Mouse (Mus musculus) hindbrain, embryonic 11.5 days (tissue): ENCODE data around the gene Casq2. TPM values are rescaled to one million over a fixed set of nuclear protein-coding genes. Genes with fewer than 3 reads are reported as not detected.

Source experiments
- ATAC-seq: fragments of 200-750 bp; cut with Nextera tagmentation; 2 replicates; pipeline ENCODE4 v1.8.0; 2017; ENCODE audit warnings: mild to moderate bottlenecking, moderate TSS enrichment, moderate library complexity; ENCODE audit not compliant: low FRiP score
- DNase-seq: peaks from one replicate; pipeline ENCODE4 v3.0.0-alpha.2; 2015; ENCODE audit warnings: low spot score
- H3K27ac ChIP-seq: fragments of 300-500 bp; sonication (generic); 2 replicates; pipeline ENCODE4 v1.5.1; 2014; ENCODE audit warnings: mild to moderate bottlenecking, low read depth, low read length
- H3K27me3 ChIP-seq: fragments of 300-500 bp; sonication (generic); 2 replicates; pipeline ENCODE4 v1.6.1; 2014; ENCODE audit warnings: mild to moderate bottlenecking, low read length, moderate library complexity, mixed read lengths; ENCODE audit not compliant: control insufficient read depth, insufficient read depth
- H3K36me3 ChIP-seq: fragments of 300-500 bp; sonication (generic); 2 replicates; pipeline ENCODE4 v1.6.1; 2014; ENCODE audit warnings: mild to moderate bottlenecking, low read length, moderate library complexity, mixed read lengths; ENCODE audit not compliant: control insufficient read depth, insufficient read depth
- H3K4me1 ChIP-seq: fragments of 300-500 bp; sonication (generic); replicated peaks from 2 replicates; pipeline ENCODE4 v1.6.1; 2014; ENCODE audit warnings: low read length, mixed read lengths; ENCODE audit not compliant: control insufficient read depth, insufficient read depth
- H3K4me2 ChIP-seq: fragments of 300-500 bp; sonication (generic); replicated peaks from 2 replicates; pipeline ENCODE4 v1.6.1; 2014; ENCODE audit warnings: mild to moderate bottlenecking, low read depth, low read length
- H3K4me3 ChIP-seq: fragments of 300-500 bp; sonication (generic); 2 replicates; pipeline ENCODE4 v1.5.1; 2014; ENCODE audit warnings: low read depth, low read length
- H3K9ac ChIP-seq: fragments of 300-500 bp; sonication (generic); 2 replicates; pipeline ENCODE4 v1.6.1; 2014; ENCODE audit warnings: low read depth, low read length
- H3K9me3 ChIP-seq: fragments of 300-500 bp; sonication (generic); 2 replicates; pipeline ENCODE4 v1.6.1; 2016; ENCODE audit warnings: low read length; ENCODE audit not compliant: control insufficient read depth
- WGBS: fragments of 180-500 bp; shearing (Covaris S2); extraction: QIAGEN DNeasy Blood & Tissue Kit; methylation state at CpG from one replicate; pipeline ENCODE4 v1.1.7; 2014; 5-methylcytosine and 5-hydroxymethylcytosine counted together
- polyA plus RNA-seq: library from polyadenylated mRNA; unstranded; fragments of >200 nt; fragmentation: Nextera tagmentation; extraction: Ambion mirVana; gene quantifications from 2 replicates; pipeline ENCODE4 v1.2.1, GENCODE M21; 2014

Gene Casq2
- polyA plus RNA-seq, 1 experiment from 2014 or later, result 0.76 TPM

GRCm38 (mm10) chr3:102181191-102181590 lies 95.0 kb downstream of the Casq2 start:
- Histone ChIP-seq H3K27ac (no peak overlapping the region), H3K27me3 (no peaks in the 10 kb centered on the region), H3K4me1 (no peaks in the 10 kb centered on the region), H3K4me2 (no peak overlapping the region), H3K9ac (no peak overlapping the region), H3K9me3 (no peaks in the 10 kb centered on the region), H3K36me3 (no peaks in the 10 kb centered on the region), H3K4me3 (no peak overlapping the region)
- ATAC-seq (no peak), DNase-seq (no peak)
- WGBS, result 74% methylated on average over 4 of the region's 4 CpGs

- no peaks in the 10 kb centered on the region for H3K9me3 ChIP-seq
- no peak for ATAC-seq
- no peak overlapping the region for H3K9ac ChIP-seq
- 92% methylated on average over 2 of the region's 2 CpGs for WGBS
- no peaks in the 10 kb centered on the region for H3K4me1 ChIP-seq
- H3K27ac ChIP-seq, result no peak overlapping the region
- H3K27me3 ChIP-seq, result no peaks in the 10 kb centered on the region
- H3K36me3 ChIP-seq, result no peaks in the 10 kb centered on the region
- DNase-seq, result no peak
- H3K4me3 ChIP-seq, result no peak overlapping the region
- no peak overlapping the region for H3K4me2 ChIP-seq
Observed at GRCm38 (mm10) chr3:102182601-102183000, 96.4 kb downstream of the Casq2 start.

- no peak overlapping the region for H3K4me2 ChIP-seq
- H3K36me3 ChIP-seq, result no peaks in the 10 kb centered on the region
- no peaks in the 10 kb centered on the region for H3K27me3 ChIP-seq
- H3K4me1 ChIP-seq, result peaks cover 3% of the 10 kb centered on the region
- H3K9me3 ChIP-seq, result no peaks in the 10 kb centered on the region
- no peak overlapping the region for H3K4me3 ChIP-seq
- 69% methylated on average over 5 of the region's 5 CpGs for WGBS
- no peak overlapping the region for H3K27ac ChIP-seq
- ATAC-seq (no peak), DNase-seq (no peak)
- no peak overlapping the region for H3K9ac ChIP-seq
Observed at GRCm38 (mm10) chr3:102184721-102185120, 98.5 kb downstream of the Casq2 start.

GRCm38 (mm10) chr3:102187401-102187800 lies 101.2 kb downstream of the Casq2 start:
- 85% methylated on average over 4 of the region's 4 CpGs for WGBS
- Histone ChIP-seq H3K4me1 (peaks cover 6% of the 10 kb centered on the region), H3K27me3 (peaks cover 7% of the 10 kb centered on the region)

GRCm38 (mm10) chr3:102188972-102189371 lies 102.8 kb downstream of the Casq2 start:
- ATAC-seq, result peak; percentile 57; the same call in 1 of the 2 replicates
- Histone ChIP-seq H3K9me3 (no peaks in the 10 kb centered on the region), H3K36me3 (no peaks in the 10 kb centered on the region), H3K27me3 (peaks cover 7% of the 10 kb centered on the region), H3K4me2 (no peak overlapping the region), H3K4me3 (no peak overlapping the region), H3K27ac (no peak overlapping the region), H3K9ac (no peak overlapping the region), H3K4me1 (peaks cover 13% of the 10 kb centered on the region)
- whole genome bisulfite sequencing, result 9% methylated on average over 6 of the region's 6 CpGs
- peak; percentile 47 for DNase-seq

More at GRCm38 (mm10) chr3:102187401-102187800, 101.2 kb downstream of the Casq2 start:
- H3K36me3 ChIP-seq, result no peaks in the 10 kb centered on the region
- H3K27ac ChIP-seq, result no peak overlapping the region
- ATAC-seq (no peak), DNase-seq (no peak)
- H3K4me2 ChIP-seq, result no peak overlapping the region
- no peaks in the 10 kb centered on the region for H3K9me3 ChIP-seq
- H3K4me3 ChIP-seq, result no peak overlapping the region
- H3K9ac ChIP-seq, result no peak overlapping the region

GRCm38 (mm10) chr3:102190015-102190414 lies 103.8 kb downstream of the Casq2 start:
- peak; percentile 50 for DNase-seq
- Histone ChIP-seq H3K27me3 (peaks cover 7% of the 10 kb centered on the region), H3K9me3 (no peaks in the 10 kb centered on the region), H3K4me1 (peaks cover 19% of the 10 kb centered on the region), H3K27ac (no peak overlapping the region), H3K9ac (no peak overlapping the region), H3K36me3 (no peaks in the 10 kb centered on the region), H3K4me2 (no peak overlapping the region), H3K4me3 (no peak overlapping the region)
- ATAC-seq, result no peak
- 3% methylated on average over 4 of the region's 4 CpGs for WGBS

GRCm38 (mm10) chr3:102190642-102191041 lies 104.4 kb downstream of the Casq2 start:
- H3K9ac ChIP-seq, result no peak overlapping the region
- no peak overlapping the region for H3K4me3 ChIP-seq
- no peak overlapping the region for H3K27ac ChIP-seq
- peaks cover 11% of the 10 kb centered on the region for H3K27me3 ChIP-seq
- peaks cover 19% of the 10 kb centered on the region for H3K4me1 ChIP-seq
- no peaks in the 10 kb centered on the region for H3K36me3 ChIP-seq
- no peak overlapping the region for H3K4me2 ChIP-seq
- ATAC-seq (no peak), DNase-seq (no peak)
- no peaks in the 10 kb centered on the region for H3K9me3 ChIP-seq

- H3K9me3 ChIP-seq, result no peaks in the 10 kb centered on the region
- no peak overlapping the region for H3K4me2 ChIP-seq
- H3K27ac ChIP-seq, result no peak overlapping the region
- peaks cover 13% of the 10 kb centered on the region for H3K27me3 ChIP-seq
- WGBS, result 66% methylated on average over 3 of the region's 3 CpGs
- H3K36me3 ChIP-seq, result no peaks in the 10 kb centered on the region
- H3K9ac ChIP-seq, result no peak overlapping the region
- DNase-seq, result no peak
- peaks cover 19% of the 10 kb centered on the region for H3K4me1 ChIP-seq
- no peak overlapping the region for H3K4me3 ChIP-seq
- no peak for ATAC-seq
Observed at GRCm38 (mm10) chr3:102191575-102191974, 105.4 kb downstream of the Casq2 start.

- DNase-seq, result no peak
- H3K9ac ChIP-seq, result no peak overlapping the region
- no peak overlapping the region for H3K27ac ChIP-seq
- H3K4me1 ChIP-seq, result peaks cover 19% of the 10 kb centered on the region
- no peak overlapping the region for H3K4me3 ChIP-seq
- no peak for ATAC-seq
- no peaks in the 10 kb centered on the region for H3K36me3 ChIP-seq
- no peak overlapping the region for H3K4me2 ChIP-seq
- 73% methylated on average over 2 of the region's 2 CpGs for WGBS
- peaks cover 13% of the 10 kb centered on the region for H3K27me3 ChIP-seq
- no peaks in the 10 kb centered on the region for H3K9me3 ChIP-seq
Observed at GRCm38 (mm10) chr3:102192621-102193020, 106.4 kb downstream of the Casq2 start.
